Mouse (Mus musculus) heart, postnatal 14 days (tissue): ENCODE measurements around the gene Skint10. TPM values are rescaled to one million over a fixed set of nuclear protein-coding genes. Genes with fewer than 3 reads are reported as not detected.

Experiments
- DNase-seq, 2 experiments: peaks; one replicate each; pipeline ENCODE4 v3.0.0; 2021 to 2022
- intact Hi-C: fragments of 180-260 bp; cut with DNase I; formaldehyde crosslinking; loops from one replicate; pipeline ENCODE4 v1.15.1; 2025
- long read RNA-seq, 2 experiments: library from polyadenylated mRNA; stranded (forward); transcript quantifications; one replicate each; pipeline ENCODE4 v2.0.0; 2021
- total RNA-seq, 2 experiments: library from RNA; stranded (reverse); gene quantifications; 2 replicates each; pipeline ENCODE4 v1.2.3; 2021

Gene Skint10
- not detected for total RNA-seq
- long read RNA-seq, experiment 1, result 0 reads
- long read RNA-seq, experiment 2, result 0 reads

GRCm38 (mm10) chr4:112774766-112775165 is at the start of gene Skint10:
Skint10 (minus strand) TSS chr4:112774866.
- intact Hi-C loops, result no loop called here
- no peak for DNase-seq

GRCm38 (mm10) chr4:112790646-112791045 is 16.0 kb upstream of the Skint10 start:
- intact Hi-C loops, result no loop called here
- no peak for DNase-seq

Other genes with a start within 250 kb of the Skint10 start
- gene Skint2, start 217.7 kb downstream of the Skint10 start, total RNA-seq, result not detected